ENCODE assay signal across 8 mouse cellular contexts in the genomic region with DNA sequence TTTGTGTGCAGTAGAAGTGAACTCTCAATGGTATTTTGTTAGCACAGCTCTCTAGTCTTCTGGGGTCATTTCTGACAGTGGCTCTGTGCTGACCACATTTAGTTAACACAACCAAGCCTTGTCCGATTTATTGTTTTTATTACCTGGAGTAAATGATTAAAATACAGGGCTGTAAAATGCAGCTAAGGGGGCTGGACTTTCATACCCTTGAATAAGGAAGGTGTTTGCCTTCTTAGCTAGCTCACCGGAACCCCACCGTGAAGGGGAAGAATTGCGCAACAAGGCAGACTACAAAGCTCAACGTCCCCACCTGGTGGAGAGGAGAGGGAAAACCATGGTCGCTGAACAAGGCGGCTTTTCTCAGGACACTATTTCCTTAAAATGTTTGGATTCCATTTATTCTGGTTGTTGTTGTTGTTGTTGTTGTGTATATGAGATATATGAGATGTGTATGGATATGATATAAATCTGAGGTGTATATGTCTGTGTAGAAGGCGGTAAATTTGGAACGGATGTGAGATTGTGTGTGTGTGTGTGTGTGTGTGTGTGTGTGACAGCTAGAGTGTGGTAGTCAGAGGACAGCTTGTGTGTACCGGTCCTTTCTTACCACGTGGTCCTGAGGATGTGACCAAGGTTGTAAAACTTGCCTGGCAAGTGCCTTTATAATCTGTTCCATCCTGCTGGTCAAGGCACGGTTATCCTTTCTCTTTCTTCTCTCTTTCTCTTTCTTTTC. TPM values are rescaled to one million over a fixed set of nuclear protein-coding genes. Genes with fewer than 3 reads are reported as not detected.
DNase-seq lines count a peak whose midpoint lies in the region; ATAC-seq and TF ChIP-seq lines count a peak whose summit lies in the region.

No protein-coding gene starts in this region.

- intact Hi-C loops in heart, postnatal 25 days (cut with DNase I), result loop anchor here (2.0 kb wide), 2 partner anchors 106 to 268 kb away; no protein-coding TSS in a partner anchor

- H3K27ac ChIP-seq in forebrain, embryonic 15.5 days (replicated peaks), result no peak overlapping the region
- peak overlapping the region; percentile 27; the same call in 1 of the 2 replicates for H3K27ac ChIP-seq in lung, embryonic 14.5 days (ENCODE audit: low read depth)
- H3K27ac ChIP-seq in olfactory bulb, adult 2 months (ENCODE audit: insufficient read depth, low read depth, low read length), result no peak overlapping the region
- no peak overlapping the region for H3K27ac ChIP-seq in thymus, adult 2 months (ENCODE audit: control insufficient read depth, insufficient read depth, low read length)

- peak; percentile 85 for TF ChIP-seq CTCF in G1E (IDR thresholded peaks at IDR 0.05; ENCODE audit: low read depth, low read length)
- peak; percentile 96 for TF ChIP-seq CTCF in lung, embryonic 14.5 days (IDR thresholded peaks at IDR 0.05; ENCODE audit: low read depth)
- peak; percentile 85 for TF ChIP-seq CTCF in olfactory bulb, adult 2 months (IDR thresholded peaks at IDR 0.05; ENCODE audit: insufficient read depth, low read depth, low read length)
- TF ChIP-seq CTCF in thymus, adult 2 months (IDR thresholded peaks at IDR 0.05; ENCODE audit: borderline replicate concordance, control insufficient read depth, extremely low read depth, insufficient read depth, low read length, poor library complexity), result 0 out of 2 replicates have a peak, but pooled peaks have one; percentile 57

- H3K4me1 ChIP-seq in G1E (ENCODE audit: insufficient read depth, low read depth, low read length), result peaks cover 22% of the 10 kb centered on the region
- H3K4me1 ChIP-seq in forebrain, embryonic 15.5 days, result no peaks in the 10 kb centered on the region
- no peaks in the 10 kb centered on the region for H3K4me1 ChIP-seq in lung, embryonic 14.5 days (ENCODE audit: insufficient read depth)
- 0 out of 2 replicates have a peak, but pooled peaks cover 4% of the 10 kb centered on the region for H3K4me1 ChIP-seq in olfactory bulb, adult 2 months (ENCODE audit: control insufficient read depth, insufficient read depth, low read length)
- peaks cover 7% of the 10 kb centered on the region for H3K4me1 ChIP-seq in thymus, adult 2 months (replicated peaks; ENCODE audit: control insufficient read depth, insufficient read depth, low read length)

- H3K36me3 ChIP-seq in G1E (replicated peaks), result peaks cover 11% of the 10 kb centered on the region
- H3K36me3 ChIP-seq in forebrain, embryonic 15.5 days, result no peaks in the 10 kb centered on the region
- H3K36me3 ChIP-seq in lung, embryonic 14.5 days (ENCODE audit: insufficient read depth), result no peaks in the 10 kb centered on the region
- peaks cover 4% of the 10 kb centered on the region; the same call in 1 of the 2 replicates for H3K36me3 ChIP-seq in thymus, adult 2 months (ENCODE audit: control insufficient read depth, insufficient read depth, low read length)

- H3K4me3 ChIP-seq in G1E (ENCODE audit: low read depth, low read length), result no peak overlapping the region
- no peak overlapping the region for H3K4me3 ChIP-seq in forebrain, embryonic 15.5 days
- no peak overlapping the region for H3K4me3 ChIP-seq in lung, embryonic 14.5 days (ENCODE audit: low read depth, low read length)
- no peak overlapping the region for H3K4me3 ChIP-seq in olfactory bulb, adult 2 months (ENCODE audit: insufficient read depth, low read depth, low read length)
- H3K4me3 ChIP-seq in thymus, adult 2 months (ENCODE audit: control insufficient read depth, insufficient read depth, low read length), result no peak overlapping the region

- no peaks in the 10 kb centered on the region for H3K27me3 ChIP-seq in G1E (ENCODE audit: insufficient read depth, low read length)
- no peaks in the 10 kb centered on the region for H3K27me3 ChIP-seq in forebrain, embryonic 15.5 days
- H3K27me3 ChIP-seq in lung, embryonic 14.5 days (ENCODE audit: insufficient read depth, low read length), result no peaks in the 10 kb centered on the region
- H3K27me3 ChIP-seq in thymus, adult 2 months (ENCODE audit: control insufficient read depth, insufficient read depth, low read length), result no peaks in the 10 kb centered on the region

- peak; percentile 44 for DNase-seq in G1E (ENCODE audit: low spot score)
- DNase-seq in cerebellum, adult 11 months, result peak; percentile 67
- peak; percentile 20 for DNase-seq in heart, postnatal 25 days (ENCODE audit: low spot score)
- DNase-seq in layer of hippocampus, adult 18-20 months (ENCODE audit: low spot score in 2 of 2), result peak; percentile 53 to 86
- DNase-seq in lung, embryonic 14.5 days, result peak; percentile 92
- DNase-seq in thymus, adult 2 months, result peak; percentile 83

- peaks cover 10% of the 10 kb centered on the region for H3K9me3 ChIP-seq in G1E (replicated peaks)
- no peaks in the 10 kb centered on the region for H3K9me3 ChIP-seq in forebrain, embryonic 15.5 days
- no peaks in the 10 kb centered on the region for H3K9me3 ChIP-seq in lung, embryonic 14.5 days (ENCODE audit: low read depth, low read length)

- WGBS in forebrain, embryonic 15.5 days, result 23% methylated on average over 12 of the region's 12 CpGs
- 16% methylated on average over 12 of the region's 12 CpGs for WGBS in lung, embryonic 14.5 days
- 20% methylated on average over 12 of the region's 12 CpGs for WGBS in olfactory bulb, adult 2 months
- 17% methylated on average over 12 of the region's 12 CpGs for WGBS in thymus, adult 2 months

- H3K9ac ChIP-seq in forebrain, embryonic 15.5 days (replicated peaks), result no peak overlapping the region
- no peak overlapping the region for H3K9ac ChIP-seq in lung, embryonic 14.5 days

- no peak for TF ChIP-seq POLR2A in olfactory bulb, adult 2 months (IDR thresholded peaks at IDR 0.05; ENCODE audit: insufficient read depth, low read depth, low read length)
- no peak for TF ChIP-seq POLR2A in thymus, adult 2 months (IDR thresholded peaks at IDR 0.05; ENCODE audit: control insufficient read depth, extremely low read depth, insufficient read depth, low read length, poor library complexity)

- peak; percentile 54 for ATAC-seq in G1E (ENCODE audit: extremely low read depth, insufficient number of reproducible peaks, low FRiP score, poor library complexity, severe bottlenecking)
- peak; percentile 63; the same call in 1 of the 2 replicates for ATAC-seq in forebrain, embryonic 15.5 days (replicated peaks)
- peak; percentile 65 for ATAC-seq in lung, embryonic 14.5 days (ENCODE audit: insufficient read depth)

- H3K4me2 ChIP-seq in forebrain, embryonic 15.5 days (replicated peaks), result no peak overlapping the region
- H3K4me2 ChIP-seq in lung, embryonic 14.5 days, result peak overlapping the region; percentile 52

RNA-seq across cellular contexts. Expression of gene Cdkl4, which starts 16.8 kb away (rescaled TPM):
- total RNA-seq in G1E (2014; fragmentation: Nextera tagmentation) (0.75 and 0.83 TPM in 2 replicates), G1E (2017) (0.05 and 0.12 TPM in 2 replicates)
- 0.02 TPM in 1 of 2 replicates, not detected in the other for polyA plus RNA-seq in G1E (2012)
- 3.0 and 3.7 TPM in 2 replicates for polyA plus RNA-seq in forebrain, embryonic 15.5 days (2015; fragmentation: Nextera tagmentation; extraction: Ambion mirVana)
- under 1 TPM in 1 of 2 experiments, not detected in 1; 0.13 TPM for total RNA-seq in heart, postnatal 25 days (2021)
- total RNA-seq in layer of hippocampus, adult 18-20 months (2021), result 10 to 100 TPM; 15.6 to 18.1 TPM
- polyA plus RNA-seq in lung, embryonic 14.5 days (2014; fragmentation: Nextera tagmentation; extraction: Ambion mirVana), result 0.27 and 0.37 TPM in 2 replicates
- polyA plus RNA-seq in olfactory bulb, adult 2 months (2012; ENCODE audit: insufficient read depth, insufficient read length, low replicate concordance, missing spikeins), result not detected in 2 replicates
- polyA plus RNA-seq in thymus, adult 2 months (2012; rRNA removed), result 0.05 and 0.24 TPM in 2 replicates

Comparison
In these comparisons a context has a peak if more than half of its experiments do, and no peak if none do; other contexts are left out.
1. DNase-seq: peak in every context shown above with its lines; median percentile 92 in lung, embryonic 14.5 days; 83 in thymus, adult 2 months; 70 in layer of hippocampus, adult 18-20 months; 67 in cerebellum, adult 11 months; 44 in G1E; 20 in heart, postnatal 25 days.